7 mouse cellular contexts compared by ENCODE assay signal in genomic region chr2:83713281-83713680, GRCm38 (mm10). TPM values are rescaled to one million over a fixed set of nuclear protein-coding genes. Genes with fewer than 3 reads are reported as not detected.
DNase-seq lines count a peak whose midpoint lies in the region; ATAC-seq lines count a peak whose summit lies in the region.

No protein-coding gene starts in this region.

- peak; percentile 23 for DNase-seq in 416B (ENCODE audit: low read depth)
- peak; percentile 87 for DNase-seq in ES-CJ7 (ENCODE audit: low read depth, low spot score)
- peak; percentile 29 for DNase-seq in MEL-GATA-1-ER (ENCODE audit: extremely low read depth, low read depth)
- peak; percentile 88 for DNase-seq in R1 (ENCODE audit: low read depth, low spot score)
- DNase-seq in ZHBTc4 (ENCODE audit: low read depth, low spot score) = peak; percentile 88
- peak; percentile 58 for DNase-seq in testis, postnatal 14 days (ENCODE audit: low spot score)

- ATAC-seq in megakaryocyte progenitor cell, adult 5-6 weeks (replicated peaks; ENCODE audit: poor library complexity) = peak; percentile 64

RNA-seq across cellular contexts. Expression of gene Itgav, which starts 10.9 kb away (rescaled TPM):
- total RNA-seq in megakaryocyte progenitor cell, adult 5-6 weeks (2015) = 23.4 and 30.9 TPM in 2 replicates
- total RNA-seq in megakaryocyte progenitor cell, adult 5-6 weeks (2017) = 9.5 and 20.9 TPM in 2 replicates

Comparison
In these comparisons a context has a peak if more than half of its experiments do, and no peak if none do; other contexts are left out.
1. Peak in every context shown above with its lines: DNase-seq and ATAC-seq.
2. DNase-seq: peak in every context shown above with its lines; median percentile 88 in R1; 88 in ZHBTc4; 87 in ES-CJ7; 58 in testis, postnatal 14 days; 29 in MEL-GATA-1-ER; 23 in 416B.